Mouse (Mus musculus): Measurements from ENCODE around the gene Il17re.

DNA sequence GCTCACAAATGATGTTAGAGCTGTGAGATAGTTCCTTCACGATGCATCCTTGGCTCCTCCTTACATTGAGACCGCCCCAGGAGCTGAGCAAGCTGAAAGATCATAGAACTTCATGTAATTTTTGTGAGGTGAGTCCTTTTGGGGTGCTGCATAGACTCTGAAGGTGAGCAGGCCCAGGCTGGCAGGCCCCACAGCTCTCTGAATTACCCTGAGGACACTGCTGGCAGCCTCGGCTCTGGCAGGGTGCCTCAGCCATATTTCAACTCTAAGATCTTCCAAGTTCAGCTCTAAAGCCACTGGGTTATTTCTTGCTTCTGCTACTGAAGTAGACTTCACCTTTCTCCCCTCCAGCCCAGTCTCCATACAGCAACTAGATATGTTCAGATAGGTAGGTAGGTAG, 17.6 kb upstream of the Il17re start:
- TF ChIP-seq CTCF (IDR thresholded peaks at IDR 0.05; ENCODE audit: control insufficient read depth, insufficient read depth, insufficient read length) (no peak), USF1 (IDR thresholded peaks at IDR 0.05; ENCODE audit: low read depth) (no peak), MYOD1 (IDR thresholded peaks at IDR 0.05; ENCODE audit: control insufficient read depth, insufficient read length, low read depth) (no peak), MYOG (IDR thresholded peaks at IDR 0.05; ENCODE audit: control insufficient read depth, extremely low read depth, insufficient read length) (no peak), FOSL1 (IDR thresholded peaks at IDR 0.05; ENCODE audit: insufficient read depth, low read length, poor library complexity, severe bottlenecking) (no peak), MAX (IDR thresholded peaks at IDR 0.05) (no peak)
